Mouse (Mus musculus) olfactory bulb, adult 2 months (tissue): ENCODE results near the gene Naa35. TPM values are rescaled to one million over a fixed set of nuclear protein-coding genes. Genes with fewer than 3 reads are reported as not detected.

Source experiments
- H3K27ac ChIP-seq: fragments of 200-500 bp; 2 replicates; pipeline ENCODE4 v1.5.1; 2012; ENCODE audit warnings: low read depth, low read length; ENCODE audit not compliant: insufficient read depth
- H3K4me1 ChIP-seq: fragments of 200-500 bp; 2 replicates; pipeline ENCODE4 v1.6.1; 2012; ENCODE audit warnings: low read length; ENCODE audit not compliant: control insufficient read depth, insufficient read depth
- H3K4me3 ChIP-seq: fragments of 200-500 bp; 2 replicates; pipeline ENCODE4 v1.5.1; 2012; ENCODE audit warnings: mild to moderate bottlenecking, low read depth, low read length, moderate library complexity; ENCODE audit not compliant: insufficient read depth
- CTCF ChIP-seq: fragments of 200-500 bp; IDR thresholded peaks from 2 replicates; pipeline ENCODE4 v1.5.1; 2012; ENCODE audit warnings: low read depth, mild to moderate bottlenecking, low read length, moderate library complexity; ENCODE audit not compliant: insufficient read depth
- POLR2A ChIP-seq: fragments of 200-500 bp; IDR thresholded peaks from 2 replicates; pipeline ENCODE4 v1.6.1; 2012; ENCODE audit warnings: mild to moderate bottlenecking, low read depth, low read length, moderate library complexity; ENCODE audit not compliant: insufficient read depth
- WGBS: fragments of 180-500 bp; shearing (Covaris S2); methylation state at CpG from one replicate; pipeline ENCODE4 v1.1.7; 2018; 5-methylcytosine and 5-hydroxymethylcytosine counted together
- polyA plus RNA-seq: library from polyadenylated mRNA; stranded (reverse); fragments of >200 nt; gene quantifications from 2 replicates; pipeline ENCODE4 v1.2.4, GENCODE M21; 2012; ENCODE audit warnings: low replicate concordance; ENCODE audit not compliant: missing spikeins, insufficient read depth, insufficient read length

Gene Naa35
- polyA plus RNA-seq, 1 experiment = not detected

GRCm38 (mm10) chr13:59655718-59656315 is 70.8 kb downstream of the Naa35 start:
- Histone ChIP-seq H3K4me1 (peaks cover 3% of the 10 kb centered on the region; the same call in 1 of the 2 replicates), H3K4me3 (no peak overlapping the region), H3K27ac (no peak overlapping the region)
- TF ChIP-seq POLR2A = no peak
- TF ChIP-seq CTCF = no peak
- WGBS = 97% methylated on average over 15 of the region's 15 CpGs

- Histone ChIP-seq H3K27ac (no peak overlapping the region), H3K4me1 (peaks cover 3% of the 10 kb centered on the region; the same call in 1 of the 2 replicates), H3K4me3 (no peak overlapping the region)
- WGBS = 84% methylated on average over 10 of the region's 10 CpGs
- TF ChIP-seq CTCF (no peak), POLR2A (no peak)
Measured at GRCm38 (mm10) chr13:59656316-59656832, 71.3 kb downstream of the Naa35 start.

- Histone ChIP-seq H3K27ac (no peak overlapping the region), H3K4me3 (no peak overlapping the region), H3K4me1 (peaks cover 3% of the 10 kb centered on the region; the same call in 1 of the 2 replicates)
- WGBS = 50% methylated on average over 4 of the region's 4 CpGs
- TF ChIP-seq POLR2A (no peak), CTCF (no peak)
Measured at GRCm38 (mm10) chr13:59656975-59657388, 71.9 kb downstream of the Naa35 start.

- peaks cover 3% of the 10 kb centered on the region; the same call in 1 of the 2 replicates for H3K4me1 ChIP-seq
- WGBS = 93% methylated on average over 5 of the region's 5 CpGs
- no peak overlapping the region for H3K27ac ChIP-seq
- no peak overlapping the region for H3K4me3 ChIP-seq
- no peak for TF ChIP-seq POLR2A
- TF ChIP-seq CTCF = no peak
Measured at GRCm38 (mm10) chr13:59657781-59658180, 72.7 kb downstream of the Naa35 start.

DNA sequence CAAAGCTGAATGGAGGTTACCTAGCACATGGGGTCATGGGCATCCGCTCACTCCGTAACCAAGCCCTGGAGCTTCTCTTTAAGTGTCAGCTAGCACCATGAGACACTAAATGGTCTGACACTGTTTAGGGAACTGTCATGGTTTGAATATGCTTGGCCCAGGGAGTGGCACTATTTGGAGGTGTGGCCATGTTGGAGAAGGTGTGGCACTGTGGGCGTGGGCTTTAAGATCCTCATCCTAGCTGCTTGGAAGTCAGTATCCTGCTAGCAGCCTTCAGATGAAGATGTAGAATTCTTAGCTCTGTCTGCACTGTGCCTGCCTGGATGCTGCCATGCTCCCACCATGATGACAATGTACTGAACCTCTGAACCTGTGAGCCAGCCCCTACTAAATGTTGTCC is 75.3 kb downstream of the Naa35 start:
- Histone ChIP-seq H3K27ac (no peak overlapping the region), H3K4me1 (peaks cover 3% of the 10 kb centered on the region; the same call in 1 of the 2 replicates), H3K4me3 (no peak overlapping the region)
- TF ChIP-seq CTCF (no peak), POLR2A (no peak)
- 97% methylated on average over 3 of the region's 3 CpGs for WGBS

GRCm38 (mm10) chr13:59661387-59661786 is 76.3 kb downstream of the Naa35 start:
- Histone ChIP-seq H3K4me1 (peaks cover 3% of the 10 kb centered on the region; the same call in 1 of the 2 replicates), H3K4me3 (no peak overlapping the region), H3K27ac (no peak overlapping the region)
- 90% methylated on average over 8 of the region's 8 CpGs for WGBS
- TF ChIP-seq POLR2A = no peak
- no peak for TF ChIP-seq CTCF

GRCm38 (mm10) chr13:59661966-59662365 is 76.9 kb downstream of the Naa35 start:
- Histone ChIP-seq H3K4me1 (no peaks in the 10 kb centered on the region), H3K4me3 (no peak overlapping the region), H3K27ac (no peak overlapping the region)
- WGBS = 97% methylated on average over 12 of the region's 12 CpGs
- TF ChIP-seq CTCF = no peak
- TF ChIP-seq POLR2A = no peak

DNA sequence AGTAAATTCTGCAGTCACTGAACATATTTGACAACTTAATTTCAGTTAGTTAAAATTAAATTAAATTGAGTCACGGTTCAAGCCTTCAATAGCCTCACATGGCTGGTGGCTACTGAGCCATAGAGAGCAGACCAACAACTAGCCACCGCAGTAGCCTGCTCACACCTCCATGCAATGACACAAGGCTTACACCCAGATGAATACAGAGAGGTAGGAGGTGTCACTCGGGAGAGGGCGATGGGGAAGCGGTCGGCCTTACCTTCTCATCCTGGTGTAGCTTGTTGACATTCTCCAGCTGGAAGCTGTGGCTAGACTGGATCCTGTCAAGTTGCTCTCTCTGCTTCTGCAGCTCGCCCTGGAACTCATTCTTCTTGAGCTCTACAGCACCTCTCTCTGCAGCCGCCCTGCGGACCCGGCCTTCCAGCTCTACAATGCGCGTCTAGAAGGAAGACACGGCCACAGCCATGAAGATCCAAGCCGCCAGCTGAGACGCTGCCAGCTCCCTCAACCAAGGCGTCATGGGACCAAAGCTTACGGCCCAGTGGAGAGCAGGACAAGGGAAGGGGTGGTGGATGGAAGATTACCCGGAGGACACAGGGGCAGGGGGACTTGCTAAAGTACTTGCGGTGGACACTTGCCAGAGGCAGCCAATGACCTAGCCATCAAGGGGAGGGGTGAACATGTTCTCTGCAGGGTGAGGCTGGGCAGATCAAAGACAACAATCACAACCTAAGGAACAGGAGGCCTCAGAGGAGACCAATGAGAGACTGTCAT is 79.1 kb downstream of the Naa35 start:
- TF ChIP-seq POLR2A = no peak
- TF ChIP-seq CTCF = no peak
- 96% methylated on average over 19 of the region's 19 CpGs for whole genome bisulfite sequencing
- no peak overlapping the region for H3K4me3 ChIP-seq
- no peaks in the 10 kb centered on the region for H3K4me1 ChIP-seq
- H3K27ac ChIP-seq = no peak overlapping the region

GRCm38 (mm10) chr13:59667763-59668162 is 82.7 kb downstream of the Naa35 start:
- 86% methylated on average over 5 of the region's 5 CpGs for WGBS
- TF ChIP-seq CTCF (no peak), POLR2A (no peak)
- H3K27ac ChIP-seq = no peak overlapping the region
- H3K4me1 ChIP-seq = no peaks in the 10 kb centered on the region
- H3K4me3 ChIP-seq = no peak overlapping the region
